Mouse (Mus musculus): ENCODE data around the gene Ldb2.
A peak's percentile ranks its signal among the peaks of the same experiment; 100 is the strongest.

Gene Ldb2

DNA sequence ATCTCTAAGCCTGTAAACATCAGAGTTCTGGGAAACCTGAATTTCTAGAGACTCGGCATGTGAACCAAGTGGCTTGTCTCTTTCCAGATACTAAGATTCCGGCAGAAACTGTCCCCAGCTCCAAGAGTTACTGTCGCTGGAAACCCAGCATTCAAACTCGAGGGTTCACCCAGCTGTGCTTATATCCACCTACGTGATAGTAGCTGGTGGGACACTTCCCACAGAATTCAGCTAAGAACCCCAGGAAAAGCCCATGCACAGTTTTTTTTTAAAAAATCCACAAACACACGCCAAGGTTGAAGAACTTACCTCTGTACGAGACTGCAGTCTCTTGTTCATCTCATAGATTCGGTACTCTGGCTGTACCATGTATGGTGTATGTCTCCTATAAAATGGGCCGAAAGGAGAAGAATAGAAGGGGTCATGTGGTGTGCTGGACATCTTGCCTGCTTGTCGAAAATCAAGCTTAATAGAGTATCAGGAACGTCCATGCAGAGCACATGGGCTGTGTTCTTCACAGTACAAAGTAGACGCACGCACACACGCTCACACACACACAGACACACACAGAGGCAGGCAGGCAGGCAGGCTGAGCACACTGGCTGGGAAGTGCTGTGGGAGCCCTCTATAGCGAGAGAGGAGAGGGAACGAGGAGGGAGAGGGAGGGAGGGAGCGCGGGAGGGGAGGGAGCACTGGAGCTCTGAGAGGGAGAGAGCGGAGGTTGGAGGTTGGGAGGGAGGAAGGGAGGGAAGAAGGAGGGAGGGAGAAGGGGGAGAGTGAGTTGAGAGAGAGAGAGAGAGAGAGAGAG, at the start of gene Ldb2:
TSS of gene Ldb2 (minus strand) at position 628 of the 808 bp plus-strand sequence.
- DNase-seq (ENCODE audit: low spot score): peak; percentile 30

DNA sequence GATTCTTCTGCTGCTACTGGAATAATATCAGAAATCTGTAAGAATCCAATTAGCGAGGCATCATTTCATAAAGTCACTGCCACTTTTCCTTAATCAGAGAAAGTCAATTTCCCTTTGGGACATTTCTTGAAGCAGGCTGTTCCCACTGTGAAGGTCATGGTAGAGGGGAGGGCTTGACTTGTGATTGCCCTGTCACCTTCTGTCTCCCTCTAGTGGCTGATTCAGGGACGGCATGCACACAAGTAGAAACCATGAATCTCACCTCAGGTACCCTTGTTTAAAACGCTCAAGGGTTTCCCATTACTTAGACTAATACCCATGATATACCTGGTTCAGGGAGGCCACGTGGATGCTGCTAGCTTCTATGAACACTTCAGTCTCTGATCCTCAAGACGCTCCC, 31.8 kb upstream of the Ldb2 start:
- peak; percentile 17 for DNase-seq (ENCODE audit: low spot score)

DNA sequence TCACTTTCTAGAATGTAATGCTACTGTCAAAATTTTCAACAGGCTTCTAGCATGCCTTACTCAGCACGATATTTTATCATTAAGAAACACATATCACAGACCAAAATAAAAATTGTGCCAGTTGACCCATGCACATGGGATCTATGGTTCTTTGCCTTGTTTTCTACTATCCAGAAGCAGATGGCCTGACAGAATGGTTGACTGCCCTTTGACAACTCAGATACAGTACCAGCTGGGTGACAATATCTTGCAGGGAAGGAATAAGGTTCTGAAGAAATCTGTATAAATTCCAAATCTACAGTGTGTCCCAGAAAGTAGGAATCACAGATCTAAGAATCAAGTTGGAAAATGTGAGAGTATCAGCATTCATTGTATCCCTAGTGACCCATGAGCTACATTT, 16.0 kb upstream of the Ldb2 start:
- no peak for DNase-seq (ENCODE audit: low spot score)

DNA sequence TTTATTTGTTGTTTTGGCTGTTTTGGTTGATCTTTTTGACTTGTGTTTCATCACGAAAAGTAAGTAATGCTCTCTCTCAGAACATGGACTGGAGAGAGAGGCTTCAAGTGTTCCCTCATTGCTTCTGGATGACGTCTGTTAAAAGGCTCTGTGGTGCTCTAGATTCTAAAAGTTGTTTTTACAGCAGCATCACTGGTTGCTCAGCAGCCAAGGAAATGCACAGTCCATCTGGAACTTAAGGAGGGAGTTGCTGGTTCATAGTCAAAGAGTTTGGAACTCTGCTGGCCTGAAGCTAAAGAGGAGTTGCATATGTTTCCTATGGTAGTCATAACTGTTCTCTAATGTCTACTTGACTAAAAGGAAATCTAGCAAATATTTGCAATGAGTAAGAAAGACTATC, 6.5 kb upstream of the Ldb2 start:
- DNase-seq (ENCODE audit: low spot score): no peak

DNA sequence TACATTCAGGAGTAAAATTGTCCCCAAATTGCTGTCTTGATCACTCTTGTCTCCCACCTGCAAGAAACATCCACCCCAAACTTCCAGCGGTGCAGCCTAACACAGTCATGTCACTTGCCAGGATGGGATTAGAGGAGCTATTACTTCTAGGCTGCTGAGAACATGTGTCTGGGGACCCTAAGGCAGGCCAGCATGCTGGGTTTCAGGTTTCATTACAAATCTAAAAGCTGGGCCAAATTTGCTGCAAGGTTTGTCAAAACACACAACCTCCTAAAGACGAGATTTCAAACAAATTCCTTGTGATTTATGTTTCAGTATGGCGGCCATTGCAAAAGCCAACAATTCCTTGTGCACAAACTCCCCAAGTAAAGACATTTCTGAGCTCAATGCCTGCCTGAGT, 1.6 kb upstream of the Ldb2 start:
- no peak for DNase-seq (ENCODE audit: low spot score)

DNA sequence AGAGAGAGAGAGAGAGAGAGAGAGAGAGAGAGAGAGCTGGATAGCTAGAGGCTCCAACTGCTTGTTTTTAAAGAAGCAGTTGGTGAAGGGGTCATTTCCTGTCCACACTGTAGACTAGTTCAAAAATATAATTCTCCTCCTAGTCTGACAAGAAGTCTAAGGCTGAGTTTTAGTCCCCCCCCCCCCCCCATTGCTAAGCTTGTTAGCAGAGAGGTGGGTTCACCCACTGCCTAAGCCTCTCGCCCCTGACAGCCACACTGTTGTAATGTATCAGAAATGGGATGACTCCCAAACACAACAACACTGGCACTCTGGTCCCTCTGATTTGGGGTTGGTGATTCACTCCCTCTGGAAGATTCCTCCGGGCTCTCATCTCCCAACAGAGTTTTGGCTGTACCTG, 381 bp upstream of the Ldb2 start:
- no peak for DNase-seq (ENCODE audit: low spot score)

DNA sequence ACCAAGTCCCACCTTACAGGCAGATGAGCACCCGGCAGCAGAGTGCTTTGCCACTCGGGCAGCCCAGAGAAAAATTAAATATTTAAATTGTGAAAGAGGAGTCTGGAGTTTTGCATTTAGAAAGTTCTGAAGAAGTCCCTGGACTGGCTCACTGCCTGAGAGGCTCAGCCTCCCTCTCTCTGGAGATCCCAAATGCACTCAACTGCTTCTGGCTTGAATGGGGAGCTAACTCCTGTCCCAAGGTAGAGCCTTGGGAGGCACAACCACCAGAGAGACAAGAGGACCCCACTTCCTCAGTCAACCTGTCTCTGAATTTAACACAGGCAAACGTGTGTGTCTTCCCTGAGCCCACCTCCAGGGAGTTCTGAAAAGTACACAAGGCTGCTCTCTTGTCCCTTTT, 987 bp downstream of the Ldb2 start:
- no peak for DNase-seq (ENCODE audit: low spot score)

DNA sequence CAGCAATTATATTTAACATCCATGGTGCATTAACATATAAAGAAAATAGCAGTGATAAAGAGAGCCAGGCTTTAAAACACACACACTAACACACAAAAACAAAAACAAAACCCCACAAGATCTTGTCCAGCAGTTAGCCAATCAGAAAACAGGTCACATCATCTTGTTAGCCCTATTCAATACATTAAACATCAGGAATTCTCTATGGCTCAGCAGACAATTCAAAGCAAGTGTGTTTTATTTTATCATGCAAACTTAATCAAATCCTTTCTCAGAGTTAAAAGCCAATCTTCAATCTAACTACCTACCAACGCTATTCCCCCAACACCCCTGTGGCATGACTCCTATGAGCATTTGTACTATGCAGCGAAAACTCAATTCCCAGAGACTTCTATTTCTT, 1.4 kb downstream of the Ldb2 start:
- DNase-seq (ENCODE audit: low spot score): no peak

DNA sequence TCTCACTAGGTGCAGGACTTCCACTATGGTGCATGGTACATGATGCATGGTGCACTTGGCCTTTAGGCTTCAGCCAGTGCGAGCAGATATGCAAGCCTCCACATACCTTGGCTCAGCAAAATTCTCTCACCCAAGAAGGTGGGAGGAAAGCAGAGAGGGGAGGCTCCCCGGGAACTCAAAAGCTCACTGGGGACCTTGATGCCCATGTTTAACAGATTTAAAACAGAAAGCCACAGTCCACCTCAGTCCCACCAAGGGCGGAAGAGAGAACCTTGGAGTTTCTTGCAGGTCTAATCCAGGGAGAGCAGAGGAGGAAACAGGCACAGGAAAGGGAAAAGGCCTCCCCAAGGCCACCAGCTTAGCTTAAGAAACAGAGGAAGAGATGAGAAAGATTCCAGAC, 14.9 kb downstream of the Ldb2 start:
- DNase-seq (ENCODE audit: low spot score): no peak

DNA sequence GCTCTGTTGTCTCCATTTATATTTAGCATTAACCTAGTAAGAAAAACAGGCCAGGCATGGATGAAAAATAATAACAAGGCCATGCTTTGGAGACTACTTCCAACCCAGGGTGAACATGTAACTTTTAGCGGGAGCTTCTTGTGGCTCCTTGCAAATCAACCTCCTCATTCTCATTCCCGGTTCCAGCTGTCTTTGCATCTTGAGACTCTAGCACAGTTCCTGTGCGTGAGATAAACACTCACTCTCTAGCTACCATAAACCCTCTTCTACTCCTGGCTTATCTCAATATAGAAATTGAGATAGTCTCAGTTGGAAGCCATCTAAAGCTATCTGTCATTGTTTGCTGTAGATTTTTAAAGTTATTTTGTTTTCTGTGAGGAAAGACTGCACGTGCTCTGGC, 20.1 kb downstream of the Ldb2 start:
- no peak for DNase-seq (ENCODE audit: low spot score)

DNA sequence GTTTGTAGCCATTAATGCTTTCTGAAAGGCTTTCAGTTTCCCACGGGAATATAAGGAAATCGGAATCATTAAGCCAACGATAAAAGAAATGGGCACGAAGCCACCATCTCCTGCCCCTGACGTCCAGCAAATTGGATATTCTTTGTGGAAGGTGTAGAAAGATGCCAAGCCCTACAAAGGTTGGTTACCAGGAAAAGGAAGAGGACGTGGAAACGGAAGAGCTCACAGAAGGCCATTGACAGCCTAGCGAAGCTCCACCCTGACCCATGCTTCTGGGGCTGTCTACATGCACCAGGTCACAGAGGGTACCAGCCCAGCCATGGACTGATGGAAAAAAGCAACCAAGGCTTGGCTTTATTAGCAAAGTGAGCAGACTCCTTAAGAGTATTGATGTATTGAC, 31.0 kb downstream of the Ldb2 start:
- DNase-seq (ENCODE audit: low spot score): no peak

DNA sequence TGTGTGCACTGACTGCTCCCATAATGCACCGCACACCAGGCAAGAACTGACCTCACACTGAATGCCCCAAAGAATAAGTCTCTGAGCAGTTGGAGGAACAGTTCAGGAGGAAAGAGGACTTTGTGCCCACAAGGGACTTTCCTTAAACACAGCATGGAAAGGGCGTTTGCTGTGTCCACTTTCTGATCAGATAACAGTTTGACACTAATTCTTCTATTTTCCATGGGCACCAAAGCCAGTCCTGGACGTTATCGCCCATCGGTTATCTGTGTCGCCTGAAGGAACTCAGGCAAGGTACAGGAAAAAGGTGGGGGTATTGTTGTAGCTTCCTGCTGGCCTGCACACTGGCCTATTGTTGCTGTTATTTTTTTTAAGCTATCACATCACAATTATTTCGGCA, 34.6 kb downstream of the Ldb2 start:
- DNase-seq (ENCODE audit: low spot score): no peak

DNA sequence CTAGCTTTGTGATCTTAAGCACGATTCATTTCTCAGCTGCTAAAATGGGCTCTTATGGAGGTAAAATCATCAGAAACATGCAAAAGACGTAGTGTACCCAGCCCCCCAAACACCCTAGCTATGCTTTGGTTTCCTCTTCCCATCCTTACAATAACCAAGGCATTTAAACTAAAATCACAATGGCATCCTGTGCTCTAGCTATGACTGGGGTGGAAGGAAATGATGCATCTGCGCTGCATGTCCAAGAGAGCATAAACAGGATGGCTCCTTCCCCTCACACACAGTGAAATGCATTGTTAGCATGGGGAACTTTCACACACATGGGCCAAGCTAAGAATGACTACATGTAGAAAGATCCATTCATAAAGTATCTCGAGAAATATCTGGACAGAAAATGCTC, 40.3 kb downstream of the Ldb2 start:
- DNase-seq (ENCODE audit: low spot score): no peak

DNA sequence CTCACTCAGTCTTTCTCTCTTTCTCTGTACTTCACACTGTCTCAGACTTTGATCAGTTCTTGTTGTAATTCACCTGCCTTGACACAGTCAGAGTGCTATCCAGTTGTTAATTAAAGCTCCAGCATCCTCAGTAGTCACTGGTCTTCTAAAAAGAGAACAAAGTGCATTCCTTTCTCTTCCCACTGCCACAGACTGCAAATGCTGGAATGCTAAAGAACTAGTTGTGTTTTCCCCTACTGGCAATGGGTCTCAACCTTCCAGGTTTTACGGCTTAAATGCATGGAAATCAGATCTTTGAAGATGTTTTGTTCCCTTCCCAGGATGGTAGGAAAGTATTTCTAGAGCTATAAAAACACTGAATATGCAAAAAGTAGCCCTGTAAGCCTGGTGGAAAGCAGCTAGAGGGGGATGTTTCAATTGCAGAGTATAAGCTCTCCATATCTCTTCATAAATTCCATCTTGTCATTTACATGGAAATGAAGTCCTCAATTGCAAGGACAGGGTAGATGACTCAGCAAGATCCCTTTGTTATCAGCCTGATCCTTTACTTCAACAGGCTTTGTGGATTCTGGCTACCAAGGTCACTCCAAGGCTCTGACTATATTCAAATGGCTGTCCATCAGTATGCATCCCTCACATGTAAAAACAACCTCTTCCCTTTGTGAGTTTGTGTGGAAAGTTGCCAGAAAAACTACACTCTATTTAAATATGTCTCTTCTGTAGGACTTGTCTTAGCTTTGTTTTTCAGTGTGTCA, 45.1 kb downstream of the Ldb2 start:
- no peak for DNase-seq (ENCODE audit: low spot score)

DNA sequence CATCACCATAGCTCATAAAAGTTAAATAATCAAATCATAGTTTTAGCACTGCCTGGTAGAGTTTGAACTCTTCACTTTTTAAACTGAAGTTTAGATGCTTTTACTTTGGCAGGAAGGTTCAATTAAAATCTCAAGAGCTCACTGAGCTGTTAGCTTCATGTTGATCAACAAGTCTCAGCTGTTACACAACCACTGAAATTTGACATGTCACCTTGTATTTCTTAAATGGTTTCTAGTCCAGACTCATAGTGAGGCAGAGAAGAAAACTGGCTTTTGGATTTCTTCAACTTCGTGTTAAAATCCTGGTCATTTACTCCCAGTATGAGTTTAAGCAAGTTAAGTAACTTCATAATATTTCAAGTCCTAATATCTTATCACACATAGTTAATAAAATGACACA, 53.8 kb downstream of the Ldb2 start:
- DNase-seq (ENCODE audit: low spot score): no peak

DNA sequence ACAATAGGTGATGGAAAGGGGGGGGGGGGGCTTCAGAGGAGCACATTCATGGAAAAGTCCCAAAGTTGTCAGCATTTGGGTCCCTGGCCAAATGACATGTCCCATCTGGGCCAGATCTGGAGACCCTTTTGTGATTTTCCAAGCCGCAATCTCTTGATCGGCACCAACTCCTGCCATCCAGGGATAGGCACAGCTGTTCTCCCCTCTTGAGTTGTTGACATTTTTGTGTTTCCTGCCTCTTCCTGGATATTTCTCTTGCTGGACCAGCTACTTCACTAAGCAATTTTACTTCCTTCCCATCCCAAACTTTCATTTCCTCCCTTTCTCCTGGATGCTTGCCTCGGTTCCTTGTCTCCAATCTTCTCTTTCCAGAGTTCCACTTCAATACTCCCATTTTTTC, 63.1 kb downstream of the Ldb2 start:
- no peak for DNase-seq (ENCODE audit: low spot score)

DNA sequence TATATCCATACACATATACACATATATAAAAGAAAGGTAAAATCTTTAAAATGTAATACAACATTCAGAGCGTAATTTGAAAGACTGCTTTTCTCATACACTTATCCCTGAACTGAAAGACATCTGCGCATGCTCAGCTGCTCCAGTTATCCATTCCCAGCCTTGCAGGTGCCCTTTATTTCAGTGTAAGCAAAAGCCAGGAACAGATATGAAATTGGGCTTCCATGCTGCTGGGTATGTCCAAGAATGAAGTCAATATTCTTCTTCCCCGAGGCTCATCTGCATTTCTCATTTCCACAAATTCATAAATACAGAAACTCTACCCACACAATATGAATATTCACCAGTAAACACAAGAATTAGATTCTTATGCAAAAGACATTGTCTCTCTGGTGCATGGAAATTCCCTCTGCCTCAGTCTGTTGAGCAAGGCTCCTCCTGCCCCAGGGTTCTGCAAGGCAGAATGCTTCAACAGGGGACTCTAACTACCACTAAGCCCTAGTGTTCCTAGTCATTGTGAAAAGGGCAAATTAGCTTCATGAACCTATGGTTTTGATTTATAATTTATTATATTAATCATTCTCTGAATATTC, 65.3 kb downstream of the Ldb2 start:
- DNase-seq (ENCODE audit: low spot score): no peak

DNA sequence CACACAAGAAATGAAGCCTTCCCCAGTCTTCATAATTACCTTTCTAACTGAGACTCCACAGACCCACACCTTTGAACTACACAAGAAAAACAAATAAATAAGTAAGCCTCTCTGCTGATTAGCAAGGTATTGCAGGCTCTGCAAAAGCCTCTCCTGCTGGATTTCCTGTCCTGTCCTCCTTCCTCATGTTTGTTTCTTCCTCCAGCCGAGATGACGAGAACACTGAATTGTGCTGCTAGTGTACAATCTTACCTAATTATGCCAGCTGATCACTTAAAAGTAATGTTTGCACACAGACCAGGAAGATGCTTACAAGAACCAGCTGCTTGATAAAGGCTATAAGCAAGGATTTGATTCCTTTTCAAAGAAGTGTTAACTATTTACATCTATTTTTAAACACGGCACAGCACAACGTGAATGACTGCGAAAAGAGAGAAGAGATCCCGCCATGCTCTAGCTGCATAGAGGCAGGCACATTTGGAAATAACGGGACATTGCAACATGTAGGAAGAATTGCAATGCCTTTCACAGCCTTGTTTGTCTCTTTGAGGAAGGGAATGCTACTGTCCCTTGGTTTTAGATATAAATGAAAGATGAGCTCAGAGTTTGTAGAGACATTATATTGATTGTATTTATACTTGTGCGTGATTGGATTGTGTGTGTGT, 69.7 kb downstream of the Ldb2 start:
- DNase-seq (ENCODE audit: low spot score): no peak

DNA sequence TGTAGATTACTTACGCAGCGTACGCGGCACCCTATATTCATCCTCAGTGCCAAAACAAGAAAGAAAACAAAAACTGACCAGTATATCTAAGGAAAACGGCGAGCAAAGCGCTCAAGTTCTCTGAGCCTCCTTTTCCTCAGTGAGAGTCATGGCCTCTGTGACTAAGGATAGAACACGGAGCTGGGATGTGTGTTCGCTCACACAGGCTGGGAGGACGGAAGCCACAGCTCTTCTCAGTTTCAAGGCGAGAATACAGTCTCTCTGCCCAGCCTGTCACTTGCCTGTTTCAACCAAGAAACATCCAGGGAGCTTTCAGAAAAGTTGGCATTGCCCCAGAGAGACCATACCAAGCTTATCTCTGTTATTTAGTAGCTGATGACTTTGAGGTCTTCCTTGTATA, 71.5 kb downstream of the Ldb2 start:
- DNase-seq (ENCODE audit: low spot score): no peak

DNA sequence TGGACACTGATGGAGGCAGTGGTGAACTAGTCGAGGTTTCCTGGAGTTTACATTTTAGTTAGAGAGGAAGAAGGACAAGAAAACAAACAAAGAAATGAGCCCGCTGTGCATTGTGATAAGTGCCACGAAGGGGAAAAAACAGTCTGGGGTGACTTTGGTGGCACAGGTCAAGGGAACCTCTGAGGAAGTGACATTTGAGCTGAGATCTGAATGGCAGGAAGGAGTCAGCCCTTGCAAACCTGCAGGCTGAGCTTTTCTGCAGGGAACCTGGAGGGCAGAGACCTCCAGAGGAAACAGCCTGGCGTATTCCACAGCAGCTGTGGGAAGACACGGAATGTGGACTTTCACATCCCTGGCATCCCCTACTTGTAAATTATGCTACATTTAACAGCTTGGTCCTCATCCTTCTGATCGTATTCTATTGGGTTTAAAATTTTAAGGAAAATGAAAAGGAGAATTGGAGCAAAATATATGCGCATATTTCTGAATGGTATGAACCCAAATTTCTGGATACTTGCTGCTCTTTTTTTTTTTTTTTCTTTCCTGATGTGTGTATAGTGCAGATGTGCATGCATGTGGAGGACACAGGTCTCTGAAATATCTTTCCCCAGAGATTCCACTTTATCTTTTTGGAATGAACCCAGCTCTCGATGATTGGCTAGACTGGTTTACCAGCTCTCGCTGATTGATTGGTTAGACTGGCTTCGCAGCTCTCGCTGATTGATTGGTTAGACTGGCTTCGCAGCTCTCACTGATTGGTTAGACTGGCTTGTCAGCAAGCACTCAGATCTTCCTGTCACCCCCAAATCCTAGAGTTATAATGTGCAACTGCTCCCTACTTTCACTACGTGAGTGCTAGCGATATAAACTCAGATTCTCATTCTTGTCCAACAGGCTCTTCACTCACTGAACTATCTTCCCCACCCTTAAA, 72.7 kb downstream of the Ldb2 start:
- DNase-seq (ENCODE audit: low spot score): peak; percentile 29

DNA sequence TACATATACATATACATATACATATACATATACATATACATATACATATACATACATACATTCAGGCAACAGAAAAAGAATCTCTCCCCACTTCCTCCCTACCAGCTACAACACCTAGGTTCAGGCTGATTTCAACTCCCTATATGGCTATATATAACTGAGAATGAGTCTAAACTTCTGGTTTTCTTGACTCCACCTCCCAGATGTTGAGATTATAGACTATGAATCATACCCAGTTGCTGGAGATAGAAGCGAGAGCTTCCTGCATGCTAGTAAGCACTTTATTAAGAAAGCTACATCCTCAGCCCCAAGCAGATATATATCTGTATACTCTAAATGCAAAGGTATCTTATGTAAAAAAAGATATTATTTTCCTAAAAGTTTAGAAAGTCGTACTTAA, 74.0 kb downstream of the Ldb2 start:
- no peak for DNase-seq (ENCODE audit: low spot score)

DNA sequence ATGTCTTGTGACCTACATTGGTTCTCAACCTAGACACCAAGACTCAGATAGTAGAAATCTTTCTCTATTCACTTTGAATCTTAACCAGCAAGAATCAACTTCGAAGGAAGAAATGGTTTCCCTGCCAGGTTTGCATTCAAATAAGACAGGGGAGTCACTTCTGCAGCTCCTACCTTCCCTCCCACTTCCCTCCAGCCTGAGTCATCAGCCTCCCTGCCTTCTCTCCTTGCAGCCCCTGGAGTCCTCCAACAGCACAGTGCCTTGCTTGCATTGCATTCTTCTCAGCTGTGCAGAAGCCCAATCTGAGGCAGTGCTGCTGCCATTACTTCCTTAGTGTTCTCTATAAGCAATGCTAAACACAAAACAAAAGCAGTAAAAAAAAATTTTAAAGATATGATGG, 79.6 kb downstream of the Ldb2 start:
- no peak for DNase-seq (ENCODE audit: low spot score)
